ENCODE assay signal across 29 mouse cellular contexts in the genomic region with DNA sequence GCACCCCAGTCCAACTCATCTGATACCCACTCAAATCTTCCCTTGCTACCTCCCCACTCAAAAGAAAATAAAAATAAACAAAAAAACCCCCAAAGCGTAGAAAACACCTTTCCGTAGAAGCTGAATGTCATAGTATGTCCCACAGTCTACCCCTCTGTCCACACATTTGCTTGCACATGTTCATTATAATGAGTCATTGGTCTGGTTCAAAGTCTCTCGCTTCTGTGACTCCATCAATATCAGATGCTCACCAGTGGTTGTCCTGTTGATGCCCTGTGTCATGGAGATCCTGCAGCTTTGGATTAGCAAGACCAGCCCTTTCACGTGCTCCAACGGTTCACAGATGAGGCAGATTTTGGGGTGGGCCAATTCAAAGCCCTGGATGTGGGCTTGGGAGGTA. TPM values are rescaled to one million over a fixed set of nuclear protein-coding genes. Genes with fewer than 3 reads are reported as not detected.
DNase-seq lines count a peak whose midpoint lies in the region; ATAC-seq and TF ChIP-seq lines count a peak whose summit lies in the region.
"Had no signal": no experiment of that assay in that cellular context is flagged by ENCODE, and none has a peak within 500 bp of the region (broad histone marks: within the 10 kb centered on the region; RNA-seq: fewer than 3 reads in every experiment).

No protein-coding gene starts in this region.

- H3K27me3 ChIP-seq in hindbrain, postnatal 0 days (ENCODE audit: insufficient read depth, low read length): no peaks in the 10 kb centered on the region
- no peaks in the 10 kb centered on the region for H3K27me3 ChIP-seq in hindbrain, embryonic 14.5 days (ENCODE audit: control insufficient read depth, insufficient read depth, low read length)
- no peaks in the 10 kb centered on the region for H3K27me3 ChIP-seq in neural tube, embryonic 13.5 days
- H3K27me3 ChIP-seq in liver, embryonic 14.5 days (ENCODE audit: control insufficient read depth, insufficient read depth, low read length): no peaks in the 10 kb centered on the region
- H3K27me3 ChIP-seq: CH12.LX; forebrain, embryonic 13.5 days; heart, embryonic 12.5 days; limb, embryonic 15.5 days; neural tube, embryonic 12.5 days had no signal

- TF ChIP-seq EP300 in liver, embryonic 14.5 days (IDR thresholded peaks at IDR 0.05; ENCODE audit: low read depth): no peak

- H3K4me3 ChIP-seq in hindbrain, postnatal 0 days (ENCODE audit: low read length): no peak overlapping the region
- no peak overlapping the region for H3K4me3 ChIP-seq in hindbrain, embryonic 14.5 days (replicated peaks; ENCODE audit: low read length)
- H3K4me3 ChIP-seq in neural tube, embryonic 13.5 days: no peak overlapping the region
- no peak overlapping the region for H3K4me3 ChIP-seq in liver, embryonic 14.5 days (ENCODE audit: insufficient read depth in 1 of 2, low read depth in 2 of 2, low read length in 2 of 2)
- H3K4me3 ChIP-seq: forebrain, embryonic 13.5 days; heart, embryonic 12.5 days; hindbrain, embryonic 10.5 days; limb, embryonic 15.5 days; midbrain, embryonic 10.5 days; neural tube, embryonic 12.5 days had no signal

- no peaks in the 10 kb centered on the region for H3K9me3 ChIP-seq in hindbrain, postnatal 0 days (ENCODE audit: low read length)
- no peaks in the 10 kb centered on the region for H3K9me3 ChIP-seq in hindbrain, embryonic 14.5 days (ENCODE audit: control insufficient read depth, low read length)
- H3K9me3 ChIP-seq in neural tube, embryonic 13.5 days: no peaks in the 10 kb centered on the region
- no peaks in the 10 kb centered on the region for H3K9me3 ChIP-seq in liver, embryonic 14.5 days (ENCODE audit: control insufficient read depth, low read length)
- H3K9me3 ChIP-seq: forebrain, embryonic 13.5 days; G1E; heart, embryonic 12.5 days; hindbrain, embryonic 10.5 days; limb, embryonic 15.5 days; midbrain, embryonic 10.5 days; neural tube, embryonic 12.5 days had no signal

- H3K36me3 ChIP-seq in hindbrain, postnatal 0 days (ENCODE audit: insufficient read depth, low read length): no peaks in the 10 kb centered on the region
- 0 out of 2 replicates have a peak, but pooled peaks cover 6% of the 10 kb centered on the region for H3K36me3 ChIP-seq in hindbrain, embryonic 14.5 days (replicated peaks; ENCODE audit: control insufficient read depth, insufficient read depth)
- peaks cover 6% of the 10 kb centered on the region for H3K36me3 ChIP-seq in neural tube, embryonic 13.5 days
- H3K36me3 ChIP-seq in liver, embryonic 14.5 days (replicated peaks; ENCODE audit: control insufficient read depth, insufficient read depth, low read depth): peaks cover 3% of the 10 kb centered on the region; the same call in 1 of the 2 replicates
- H3K36me3 ChIP-seq: limb, embryonic 15.5 days; neural tube, embryonic 12.5 days had no signal

- 85% methylated on average over 5 of the region's 5 CpGs for WGBS in hindbrain, postnatal 0 days
- WGBS in hindbrain, embryonic 14.5 days: 85% methylated on average over 5 of the region's 5 CpGs
- 88% methylated on average over 5 of the region's 5 CpGs for WGBS in neural tube, embryonic 13.5 days
- WGBS in liver, embryonic 14.5 days (ENCODE audit: insufficient replicate concordance): 61% methylated on average over 5 of the region's 5 CpGs

- H3K27ac ChIP-seq in hindbrain, postnatal 0 days: no peak overlapping the region
- H3K27ac ChIP-seq in hindbrain, embryonic 14.5 days: no peak overlapping the region
- no peak overlapping the region for H3K27ac ChIP-seq in neural tube, embryonic 13.5 days (replicated peaks)
- H3K27ac ChIP-seq in liver, embryonic 14.5 days: no peak overlapping the region
- H3K27ac ChIP-seq: forebrain, embryonic 13.5 days; hindbrain, embryonic 10.5 days; limb, embryonic 15.5 days; macrophage; midbrain, embryonic 10.5 days; neural tube, embryonic 12.5 days had no signal

- TF ChIP-seq CTCF in hindbrain, postnatal 0 days (IDR thresholded peaks at IDR 0.05; ENCODE audit: low read depth): no peak
- TF ChIP-seq CTCF in liver, embryonic 14.5 days (IDR thresholded peaks at IDR 0.05; ENCODE audit: low read depth): no peak

- no peaks in the 10 kb centered on the region for H3K4me1 ChIP-seq in hindbrain, postnatal 0 days (ENCODE audit: insufficient read depth, low read length)
- no peaks in the 10 kb centered on the region for H3K4me1 ChIP-seq in hindbrain, embryonic 14.5 days (replicated peaks; ENCODE audit: control insufficient read depth, insufficient read depth, low read length)
- H3K4me1 ChIP-seq in neural tube, embryonic 13.5 days (replicated peaks): peaks cover 16% of the 10 kb centered on the region
- H3K4me1 ChIP-seq in liver, embryonic 14.5 days (replicated peaks; ENCODE audit: control insufficient read depth in 2 of 2, insufficient read depth in 2 of 2, low read length in 1 of 2): peaks cover 3 to 14% of the 10 kb centered on the region in 2 experiments
- H3K4me1 ChIP-seq: limb, embryonic 15.5 days had no signal

- H3K9ac ChIP-seq in hindbrain, postnatal 0 days (replicated peaks; ENCODE audit: low read length): no peak overlapping the region
- no peak overlapping the region for H3K9ac ChIP-seq in hindbrain, embryonic 14.5 days
- H3K9ac ChIP-seq in neural tube, embryonic 13.5 days: no peak overlapping the region
- no peak overlapping the region for H3K9ac ChIP-seq in liver, embryonic 14.5 days (replicated peaks)
- H3K9ac ChIP-seq: forebrain, embryonic 13.5 days; heart, embryonic 12.5 days; limb, embryonic 15.5 days; neural tube, embryonic 12.5 days had no signal

- H3K4me2 ChIP-seq in hindbrain, postnatal 0 days (ENCODE audit: low read depth, low read length): no peak overlapping the region
- H3K4me2 ChIP-seq in hindbrain, embryonic 14.5 days (replicated peaks): no peak overlapping the region
- no peak overlapping the region for H3K4me2 ChIP-seq in neural tube, embryonic 13.5 days
- H3K4me2 ChIP-seq in liver, embryonic 14.5 days (ENCODE audit: low read depth): no peak overlapping the region
- H3K4me2 ChIP-seq: forebrain, embryonic 13.5 days; heart, embryonic 12.5 days; limb, embryonic 15.5 days; neural tube, embryonic 12.5 days had no signal

- 0 out of 2 replicates have a peak, but pooled peaks have one; percentile 7 for ATAC-seq in hindbrain, postnatal 0 days
- no peak for ATAC-seq in hindbrain, embryonic 14.5 days (ENCODE audit: low FRiP score)
- ATAC-seq in neural tube, embryonic 13.5 days (ENCODE audit: low read depth): peak; percentile 17; the same call in 1 of the 2 replicates
- 0 out of 2 replicates have a peak, but pooled peaks have one; percentile 43 for ATAC-seq in liver, embryonic 14.5 days (ENCODE audit: insufficient read depth)
- ATAC-seq in monocyte, adult 5-6 weeks (replicated peaks; ENCODE audit: insufficient number of reproducible peaks, low FRiP score, low TSS enrichment, poor library complexity, severe bottlenecking): no peak
- ATAC-seq: inflammation-experienced regulatory T-cells, adult 6 months; lung, postnatal 0 days had no signal

- no peak for DNase-seq in hindbrain, postnatal 0 days (ENCODE audit: low spot score)
- no peak for DNase-seq in hindbrain, embryonic 14.5 days (ENCODE audit: low spot score)
- DNase-seq in neural tube, embryonic 10.5 days (ENCODE audit: extremely low spot score, low spot score): no peak
- no peak for DNase-seq in liver, embryonic 14.5 days (ENCODE audit: low read depth in 3 of 3, low spot score in 3 of 3)
- no peak for DNase-seq in frontal cortex, postnatal 25 days (ENCODE audit: low spot score in 2 of 2)
- DNase-seq: B cell, adult 2 months; cerebellum, adult 2 months; cerebellum, postnatal 25 days; heart, postnatal 10 days; kidney, adult 9 months; kidney, postnatal 36 days; layer of hippocampus, adult 9-11 months; left cerebral cortex, postnatal 4 days; retina, postnatal 1 day; right cerebral cortex, postnatal 25 days; thymus, postnatal 25 days had no signal

RNA-seq across cellular contexts. Expression of a gene that starts 10.0 kb away (rescaled TPM):
- 67.0 and 68.6 TPM in 2 replicates for total RNA-seq in hindbrain, postnatal 0 days (2014; rRNA removed)
- polyA plus RNA-seq in hindbrain, postnatal 0 days (2015; fragmentation: Nextera tagmentation; extraction: Ambion mirVana): 59.6 and 63.1 TPM in 2 replicates
- polyA plus RNA-seq in hindbrain, embryonic 14.5 days (2014; fragmentation: Nextera tagmentation; extraction: Ambion mirVana): 75.2 and 78.5 TPM in 2 replicates
- 104 and 112 TPM in 2 replicates for polyA plus RNA-seq in neural tube, embryonic 13.5 days (2015; fragmentation: Nextera tagmentation; extraction: Ambion mirVana)
- 35.6 and 37.9 TPM in 2 replicates for polyA plus RNA-seq in liver, embryonic 14.5 days (2012; rRNA removed)
- 33.5 and 38.4 TPM in 2 replicates for polyA plus RNA-seq in liver, embryonic 14.5 days (2014; fragmentation: Nextera tagmentation; extraction: Ambion mirVana)
- total RNA-seq in monocyte, adult 5-6 weeks (2017): 22.3 to 60.8 TPM (median 27.6 TPM) in 3 replicates

RNA-seq across cellular contexts. Expression of a gene that starts 45.5 kb away (rescaled TPM):
- total RNA-seq in hindbrain, postnatal 0 days (2014; rRNA removed): 186 TPM in 2 replicates
- polyA plus RNA-seq in hindbrain, postnatal 0 days (2015; fragmentation: Nextera tagmentation; extraction: Ambion mirVana): 271 and 274 TPM in 2 replicates
- polyA plus RNA-seq in hindbrain, embryonic 14.5 days (2014; fragmentation: Nextera tagmentation; extraction: Ambion mirVana): 216 and 227 TPM in 2 replicates
- polyA plus RNA-seq in neural tube, embryonic 13.5 days (2015; fragmentation: Nextera tagmentation; extraction: Ambion mirVana): 211 and 216 TPM in 2 replicates
- 73.4 and 79.0 TPM in 2 replicates for polyA plus RNA-seq in liver, embryonic 14.5 days (2012; rRNA removed)
- 138 and 144 TPM in 2 replicates for polyA plus RNA-seq in liver, embryonic 14.5 days (2014; fragmentation: Nextera tagmentation; extraction: Ambion mirVana)
- total RNA-seq in monocyte, adult 5-6 weeks (2017): 58.5 to 72.9 TPM (median 61.1 TPM) in 3 replicates

RNA-seq across cellular contexts. Expression of a gene that starts 45.6 kb away (rescaled TPM):
- total RNA-seq in hindbrain, postnatal 0 days (2014; rRNA removed): 43.1 and 43.6 TPM in 2 replicates
- 46.7 and 49.5 TPM in 2 replicates for polyA plus RNA-seq in hindbrain, postnatal 0 days (2015; fragmentation: Nextera tagmentation; extraction: Ambion mirVana)
- polyA plus RNA-seq in hindbrain, embryonic 14.5 days (2014; fragmentation: Nextera tagmentation; extraction: Ambion mirVana): 44.2 and 45.5 TPM in 2 replicates
- polyA plus RNA-seq in neural tube, embryonic 13.5 days (2015; fragmentation: Nextera tagmentation; extraction: Ambion mirVana): 51.2 and 51.6 TPM in 2 replicates
- polyA plus RNA-seq in liver, embryonic 14.5 days (2012; rRNA removed): 7.9 and 8.8 TPM in 2 replicates
- 13.4 and 14.6 TPM in 2 replicates for polyA plus RNA-seq in liver, embryonic 14.5 days (2014; fragmentation: Nextera tagmentation; extraction: Ambion mirVana)
- total RNA-seq in monocyte, adult 5-6 weeks (2017): 8.5 to 26.3 TPM (median 9.7 TPM) in 3 replicates

Comparison
In these comparisons a context has a peak if more than half of its experiments do, and no peak if none do; other contexts are left out.
1. ATAC-seq: peak in hindbrain, postnatal 0 days (single experiment), neural tube, embryonic 13.5 days (single experiment) and liver, embryonic 14.5 days (single experiment); none in hindbrain, embryonic 14.5 days (single experiment) and monocyte, adult 5-6 weeks (single experiment).